Mouse (Mus musculus) spleen, adult 2 months (tissue): ENCODE measurements around the gene Ap3b1. TPM values are rescaled to one million over a fixed set of nuclear protein-coding genes. Genes with fewer than 3 reads are reported as not detected.
A peak's percentile ranks its signal among the peaks of the same experiment; 100 is the strongest.

Experiments used
- DNase-seq, 2 experiments: peaks; one replicate each; pipeline versions ENCODE4 v3.0.0 to v3.0.0-alpha.2; 2012 to 2021; ENCODE audit warnings: low spot score in 2 of 2, low read depth in 1 of 2
- H3K27ac ChIP-seq: fragments of 200-500 bp; 2 replicates; pipeline ENCODE4 v1.5.1; 2012; ENCODE audit warnings: low read length, inconsistent platforms; ENCODE audit not compliant: insufficient read depth
- H3K27me3 ChIP-seq: fragments of 200-500 bp; 2 replicates; pipeline ENCODE4 v1.6.1; 2012; ENCODE audit warnings: mild to moderate bottlenecking, moderate library complexity, low read length, inconsistent platforms; ENCODE audit not compliant: control insufficient read depth, insufficient read depth
- H3K36me3 ChIP-seq: fragments of 200-500 bp; 2 replicates; pipeline ENCODE4 v1.6.1; 2012; ENCODE audit warnings: mild to moderate bottlenecking, low read length, inconsistent platforms; ENCODE audit not compliant: control insufficient read depth, insufficient read depth
- H3K4me1 ChIP-seq: fragments of 200-500 bp; 2 replicates; pipeline ENCODE4 v1.6.1; 2011; ENCODE audit warnings: inconsistent platforms; ENCODE audit not compliant: control insufficient read depth, insufficient read depth, insufficient read length
- H3K4me3 ChIP-seq: fragments of 200-500 bp; 2 replicates; pipeline ENCODE4 v1.5.1; 2011; ENCODE audit warnings: mild to moderate bottlenecking, inconsistent platforms; ENCODE audit not compliant: insufficient read depth, insufficient read length; ENCODE audit errors: extremely low read depth
- CTCF ChIP-seq: fragments of 200-500 bp; IDR thresholded peaks from 2 replicates; pipeline ENCODE4 v1.5.1; 2011; ENCODE audit warnings: mild to moderate bottlenecking, inconsistent platforms; ENCODE audit not compliant: insufficient read depth, insufficient read length, insufficient replicate concordance; ENCODE audit errors: extremely low read depth
- POLR2A ChIP-seq: fragments of 200-500 bp; IDR thresholded peaks from 2 replicates; pipeline ENCODE4 v1.6.1; 2011; ENCODE audit warnings: low read depth, low read length, inconsistent platforms
- WGBS: fragments of 180-500 bp; shearing (Covaris S2); methylation state at CpG from one replicate; pipeline ENCODE4 v1.1.7; 2018; 5-methylcytosine and 5-hydroxymethylcytosine counted together
- polyA plus RNA-seq: library from polyadenylated mRNA; depleted of rRNA; stranded (reverse); fragments of >200 nt; gene quantifications from 2 replicates; pipeline ENCODE4 v1.2.3, GENCODE M21; 2012

Gene Ap3b1
- polyA plus RNA-seq, 1 experiment = 20.7 TPM

DNA sequence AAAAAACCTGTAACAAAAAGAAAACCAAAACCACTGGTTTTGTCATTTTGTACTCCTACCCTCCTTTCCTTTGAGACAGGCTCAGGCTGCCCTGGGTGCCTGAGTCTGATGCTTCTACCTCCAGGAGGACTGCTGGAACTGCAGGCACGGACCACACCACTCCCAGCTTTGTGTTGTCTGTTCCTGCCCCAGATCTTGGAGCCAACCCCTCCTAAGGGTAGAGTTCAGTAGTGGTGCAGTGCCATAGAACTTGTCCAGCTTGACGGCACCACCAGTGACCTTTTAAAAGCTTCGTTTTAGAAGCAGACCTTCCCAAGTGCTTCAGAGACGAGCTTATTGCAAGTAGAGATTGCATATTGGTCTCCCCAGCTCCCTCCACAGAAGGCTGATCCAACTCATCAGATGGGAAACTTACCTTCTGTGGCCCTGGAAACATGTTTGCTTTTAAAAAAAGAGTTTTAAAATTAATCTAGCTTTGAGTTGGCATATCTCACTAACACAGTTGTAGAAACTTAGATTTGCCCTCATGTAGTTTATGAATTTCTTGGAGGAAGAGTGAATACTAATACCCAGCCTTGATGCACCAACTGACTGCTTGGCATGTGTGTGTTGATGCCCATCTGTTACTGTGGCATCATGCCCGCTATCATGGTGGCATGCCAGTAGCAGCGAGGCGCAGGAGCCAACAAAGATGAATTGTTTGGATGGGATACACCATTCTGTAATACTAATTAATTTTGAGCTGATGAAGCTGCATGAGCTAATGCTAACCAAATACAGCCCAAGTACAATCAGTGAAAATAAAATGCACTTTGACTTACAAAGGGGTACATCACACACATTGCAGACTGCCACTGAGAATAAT, 17.0 kb downstream of the Ap3b1 start:
- H3K27ac ChIP-seq = no peak overlapping the region
- WGBS = 94% methylated on average over 7 of the region's 7 CpGs
- DNase-seq = no peak
- TF ChIP-seq CTCF (no peak), POLR2A (no peak)
- no peaks in the 10 kb centered on the region for H3K4me1 ChIP-seq
- H3K36me3 ChIP-seq = 0 out of 2 replicates have a peak, but pooled peaks cover 2% of the 10 kb centered on the region
- no peaks in the 10 kb centered on the region for H3K27me3 ChIP-seq
- H3K4me3 ChIP-seq = no peak overlapping the region

DNA sequence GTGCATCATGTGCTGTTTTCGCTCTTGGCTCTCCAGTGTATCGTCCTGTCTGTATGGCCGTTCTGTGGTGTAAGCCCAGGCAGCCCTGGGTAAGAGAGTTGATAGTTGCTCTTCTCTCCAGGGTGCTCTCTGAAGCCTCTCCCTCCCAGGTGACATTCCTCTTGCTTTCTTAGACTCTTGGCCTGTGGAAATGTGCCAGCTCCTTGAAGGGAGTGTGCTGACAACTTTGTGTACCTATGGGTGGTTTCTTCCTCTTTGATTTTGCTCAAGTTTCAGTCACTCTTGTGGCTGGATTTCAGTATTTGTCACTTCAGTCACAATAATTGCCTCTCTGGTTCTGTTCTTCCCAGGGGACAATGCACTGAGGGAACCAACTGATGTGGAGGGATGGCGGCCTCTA, 20.2 kb downstream of the Ap3b1 start:
- Histone ChIP-seq H3K4me1 (peaks cover 6% of the 10 kb centered on the region), H3K36me3 (0 out of 2 replicates have a peak, but pooled peaks cover 2% of the 10 kb centered on the region), H3K27me3 (no peaks in the 10 kb centered on the region), H3K27ac (no peak overlapping the region), H3K4me3 (no peak overlapping the region)
- no peak for TF ChIP-seq CTCF
- TF ChIP-seq POLR2A = no peak
- DNase-seq = no peak
- 89% methylated on average over 4 of the region's 4 CpGs for WGBS

- Histone ChIP-seq H3K4me3 (no peak overlapping the region), H3K27ac (no peak overlapping the region), H3K27me3 (no peaks in the 10 kb centered on the region), H3K36me3 (no peaks in the 10 kb centered on the region), H3K4me1 (peaks cover 6% of the 10 kb centered on the region)
- DNase-seq = no peak
- 38% methylated on average over 4 of the region's 4 CpGs for WGBS
- no peak for TF ChIP-seq CTCF
These were observed 22.7 kb downstream of the Ap3b1 start for GRCm38 (mm10) chr13:94381427-94381826.

DNA sequence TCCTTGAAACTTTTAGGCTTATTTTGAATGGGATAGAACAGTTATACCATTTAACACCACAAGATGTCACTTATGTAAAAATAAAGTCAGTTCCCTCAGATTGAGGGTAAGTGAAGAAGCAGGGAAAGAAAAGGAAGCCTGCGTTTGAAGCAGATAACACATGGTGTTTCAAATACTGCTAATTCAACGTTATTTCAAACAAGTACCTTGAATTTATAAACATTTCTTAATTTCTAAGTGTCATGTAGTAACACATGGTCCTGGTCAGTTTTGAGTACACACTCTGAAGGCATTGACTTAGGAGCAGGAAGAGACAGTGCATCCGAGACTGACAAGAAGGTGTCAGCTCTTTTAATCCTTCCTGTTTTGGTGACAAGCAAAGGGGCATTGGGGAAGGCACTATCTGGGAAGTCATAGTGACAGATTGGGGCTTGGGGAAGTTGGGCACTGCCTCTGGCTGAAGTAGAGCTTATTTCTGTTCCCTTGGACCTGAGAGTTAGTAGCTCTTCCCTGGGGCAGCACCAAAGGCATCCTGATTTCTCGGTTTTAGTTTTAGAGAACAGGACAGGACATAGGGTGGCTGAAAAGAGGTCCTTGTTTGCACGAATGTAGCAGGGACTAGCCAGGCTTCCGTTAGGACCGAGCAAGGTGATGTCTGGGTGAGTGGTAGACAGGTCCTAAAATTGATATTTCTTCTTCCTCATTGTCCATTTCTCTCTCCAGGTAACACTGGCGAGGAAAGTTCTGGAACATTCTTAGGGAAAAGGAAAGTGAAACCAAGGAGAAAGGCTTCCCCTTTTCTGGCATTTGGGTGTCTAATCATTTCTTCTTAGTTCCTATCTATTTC, 23.3 kb downstream of the Ap3b1 start:
- Histone ChIP-seq H3K4me3 (peak overlapping the region; percentile 36), H3K27me3 (no peaks in the 10 kb centered on the region), H3K4me1 (peaks cover 6% of the 10 kb centered on the region), H3K27ac (peak overlapping the region; percentile 60), H3K36me3 (no peaks in the 10 kb centered on the region)
- TF ChIP-seq POLR2A (no peak), CTCF (no peak)
- DNase-seq = no peak
- WGBS = 28% methylated on average over 8 of the region's 8 CpGs

DNA sequence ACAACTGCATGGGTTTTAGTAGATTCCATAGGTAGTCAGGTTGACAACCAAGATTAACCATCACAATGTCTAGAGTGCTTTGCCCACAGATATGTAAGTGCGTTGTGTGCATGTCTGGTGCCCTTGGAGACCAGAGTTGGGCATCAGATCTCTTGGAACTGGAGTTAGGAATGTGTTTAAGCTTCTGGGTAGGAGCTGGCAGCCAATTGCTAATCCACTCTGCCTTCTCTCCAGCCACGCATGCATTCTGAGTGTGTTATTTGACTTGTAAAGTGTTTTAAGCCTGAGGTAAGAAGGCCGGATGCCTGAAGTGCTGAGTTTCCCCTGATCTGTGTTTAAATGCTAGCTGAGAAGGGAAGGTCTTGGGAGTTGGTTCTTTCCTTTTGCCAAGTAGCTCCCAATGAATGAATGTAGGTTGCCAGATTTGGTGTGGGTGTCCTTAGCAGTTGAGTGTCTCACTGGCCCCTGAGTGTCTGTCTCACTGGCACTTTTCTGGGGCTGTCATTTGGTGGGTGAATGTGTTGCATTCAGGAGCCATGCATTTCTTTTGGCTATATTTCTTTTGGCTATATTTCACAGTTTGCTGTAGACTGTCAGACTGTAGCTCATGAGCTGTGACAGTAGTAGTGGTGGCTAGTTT, 26.3 kb downstream of the Ap3b1 start:
- Histone ChIP-seq H3K36me3 (no peaks in the 10 kb centered on the region), H3K27ac (no peak overlapping the region), H3K27me3 (no peaks in the 10 kb centered on the region), H3K4me1 (peaks cover 9% of the 10 kb centered on the region), H3K4me3 (no peak overlapping the region)
- 87% methylated on average over 3 of the region's 3 CpGs for WGBS
- TF ChIP-seq POLR2A = no peak
- TF ChIP-seq CTCF = no peak
- DNase-seq = no peak

GRCm38 (mm10) chr13:94388566-94388965, 29.8 kb downstream of the Ap3b1 start:
- TF ChIP-seq POLR2A (no peak), CTCF (no peak)
- Histone ChIP-seq H3K27ac (no peak overlapping the region), H3K27me3 (no peaks in the 10 kb centered on the region), H3K4me3 (no peak overlapping the region), H3K4me1 (peaks cover 3% of the 10 kb centered on the region; the same call in 1 of the 2 replicates), H3K36me3 (peaks cover 6% of the 10 kb centered on the region; the same call in 1 of the 2 replicates)
- DNase-seq = no peak
- 59% methylated on average over 3 of the region's 3 CpGs for WGBS
